Mouse (Mus musculus) lung, embryonic 14.5 days (tissue): ENCODE measurements at regions not wholly inside any gene's neighbourhood (a gene's known extent, or its start where the extent isn't known, plus 50 kb on each side); places are given as distances from the start of the nearest gene placed in this dataset.

Experiments
- ATAC-seq: fragments of 200-750 bp; cut with Nextera tagmentation; 2 replicates; pipeline ENCODE4 v1.8.0; 2017; ENCODE audit warnings: mild to moderate bottlenecking, moderate TSS enrichment, moderate library complexity; ENCODE audit not compliant: insufficient read depth
- DNase-seq: peaks from one replicate; pipeline ENCODE4 v3.0.0-alpha.2; 2015
- H3K27ac ChIP-seq: fragments of 300-500 bp; sonication (generic); 2 replicates; pipeline ENCODE4 v1.5.1; 2014; ENCODE audit warnings: low read depth, mild to moderate bottlenecking, moderate library complexity
- H3K27me3 ChIP-seq: fragments of 300-500 bp; sonication (generic); 2 replicates; pipeline ENCODE4 v1.6.1; 2014; ENCODE audit warnings: low read length, control low read depth; ENCODE audit not compliant: insufficient read depth
- H3K36me3 ChIP-seq: fragments of 300-500 bp; sonication (generic); 2 replicates; pipeline ENCODE4 v1.6.1; 2014; ENCODE audit warnings: control low read depth; ENCODE audit not compliant: insufficient read depth
- H3K4me1 ChIP-seq: fragments of 300-500 bp; sonication (generic); 2 replicates; pipeline ENCODE4 v1.6.1; 2014; ENCODE audit warnings: antibody characterized with exemption, control low read depth; ENCODE audit not compliant: insufficient read depth
- H3K4me2 ChIP-seq: fragments of 300-500 bp; sonication (generic); 2 replicates; pipeline ENCODE4 v1.6.1; 2014; ENCODE audit warnings: mild to moderate bottlenecking
- H3K4me3 ChIP-seq: fragments of 300-500 bp; sonication (generic); 2 replicates; pipeline ENCODE4 v1.5.1; 2014; ENCODE audit warnings: low read depth, low read length
- H3K9ac ChIP-seq: fragments of 300-500 bp; sonication (generic); 2 replicates; pipeline ENCODE4 v1.6.1; 2014
- H3K9me3 ChIP-seq: fragments of 300-500 bp; sonication (generic); 2 replicates; pipeline ENCODE4 v1.6.1; 2016; ENCODE audit warnings: low read depth, low read length, control low read depth
- CTCF ChIP-seq: IDR thresholded peaks from 2 replicates; pipeline ENCODE4 v1.5.1; 2016; ENCODE audit warnings: antibody characterized with exemption, low read depth
- WGBS: fragments of 180-500 bp; shearing (Covaris S2); extraction: QIAGEN DNeasy Blood & Tissue Kit; methylation state at CpG from one replicate; pipeline ENCODE4 v1.1.7; 2014; 5-methylcytosine and 5-hydroxymethylcytosine counted together

DNA sequence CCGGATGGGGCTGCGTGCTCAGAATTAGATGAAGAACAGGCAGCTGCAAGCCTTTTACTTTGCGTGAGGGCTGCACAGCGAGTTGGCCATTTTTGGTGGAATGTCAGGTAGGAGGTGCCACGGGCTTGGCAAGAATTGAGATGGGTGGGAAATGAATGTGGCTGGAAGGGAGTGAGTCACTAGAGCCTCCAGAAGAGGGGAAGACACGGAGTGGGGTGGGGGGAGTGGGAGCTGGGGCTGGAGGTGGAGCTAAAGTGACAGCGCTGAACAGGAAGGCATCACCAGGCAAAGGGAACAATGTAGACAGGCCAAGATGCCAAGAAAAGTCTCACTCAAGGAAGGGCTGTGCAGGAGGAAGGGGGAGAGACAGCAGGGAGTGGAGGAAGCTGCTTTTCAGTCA is 121.4 kb upstream of the Zc3h12a start:
- Histone ChIP-seq H3K27me3 (no peaks in the 10 kb centered on the region), H3K27ac (no peak overlapping the region), H3K9me3 (no peaks in the 10 kb centered on the region), H3K4me2 (no peak overlapping the region), H3K4me1 (no peaks in the 10 kb centered on the region), H3K9ac (no peak overlapping the region), H3K4me3 (no peak overlapping the region), H3K36me3 (no peaks in the 10 kb centered on the region)
- WGBS = 64% methylated on average over 7 of the region's 7 CpGs
- TF ChIP-seq CTCF = no peak
- ATAC-seq (no peak), DNase-seq (no peak)

DNA sequence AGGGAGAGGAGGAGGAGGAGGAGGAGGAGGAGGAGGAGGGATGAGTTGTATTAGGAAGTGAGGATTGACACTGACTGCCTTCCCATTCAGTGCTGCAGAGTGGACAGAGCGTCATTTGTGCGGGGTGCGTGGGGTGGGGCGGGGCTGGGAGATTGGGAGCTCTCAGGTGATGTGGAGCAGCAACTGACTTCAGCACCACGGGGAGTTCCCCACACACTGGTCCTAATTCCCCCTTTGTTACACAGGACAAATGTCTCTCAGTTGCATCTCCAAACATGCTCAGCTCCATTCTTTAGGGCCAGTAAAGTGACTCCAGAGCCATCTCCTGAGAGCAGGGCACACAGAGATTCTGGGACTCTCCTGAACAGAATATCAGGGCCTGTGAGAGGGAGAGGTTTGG is 118.5 kb upstream of the Zc3h12a start:
- no peak overlapping the region for H3K4me2 ChIP-seq
- ATAC-seq = no peak
- H3K27me3 ChIP-seq = no peaks in the 10 kb centered on the region
- no peak overlapping the region for H3K27ac ChIP-seq
- H3K9me3 ChIP-seq = no peaks in the 10 kb centered on the region
- no peak overlapping the region for H3K9ac ChIP-seq
- DNase-seq = peak; percentile 23
- H3K4me1 ChIP-seq = no peaks in the 10 kb centered on the region
- WGBS = 7% methylated on average over 5 of the region's 5 CpGs
- H3K4me3 ChIP-seq = no peak overlapping the region
- TF ChIP-seq CTCF = no peak
- no peaks in the 10 kb centered on the region for H3K36me3 ChIP-seq

DNA sequence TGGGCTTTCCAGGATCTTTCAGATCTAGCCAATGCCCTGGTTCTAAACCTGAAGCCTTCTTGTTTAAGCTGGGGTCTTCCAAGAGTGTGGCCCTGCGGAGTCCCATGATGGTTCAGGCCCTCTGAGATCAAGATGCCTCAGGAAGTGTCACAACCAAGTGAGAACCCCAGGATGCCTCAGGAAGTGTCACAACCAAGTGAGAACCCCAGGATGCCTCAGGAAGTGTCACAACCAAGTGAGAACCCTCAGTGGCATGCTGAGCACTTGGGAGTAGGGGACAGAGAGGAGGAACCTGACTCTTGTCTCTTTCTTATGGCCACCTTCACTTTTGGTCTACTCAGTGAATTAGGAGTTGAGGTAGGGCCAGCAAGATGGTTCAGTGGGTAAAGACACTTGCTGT is 114.9 kb upstream of the Zc3h12a start:
- Histone ChIP-seq H3K4me3 (no peak overlapping the region), H3K9me3 (no peaks in the 10 kb centered on the region), H3K27me3 (no peaks in the 10 kb centered on the region), H3K27ac (no peak overlapping the region), H3K36me3 (no peaks in the 10 kb centered on the region), H3K4me2 (no peak overlapping the region), H3K4me1 (no peaks in the 10 kb centered on the region), H3K9ac (no peak overlapping the region)
- TF ChIP-seq CTCF = no peak
- whole genome bisulfite sequencing = 18% methylated on average over 1 of the region's 1 CpGs
- ATAC-seq = no peak
- DNase-seq = no peak

DNA sequence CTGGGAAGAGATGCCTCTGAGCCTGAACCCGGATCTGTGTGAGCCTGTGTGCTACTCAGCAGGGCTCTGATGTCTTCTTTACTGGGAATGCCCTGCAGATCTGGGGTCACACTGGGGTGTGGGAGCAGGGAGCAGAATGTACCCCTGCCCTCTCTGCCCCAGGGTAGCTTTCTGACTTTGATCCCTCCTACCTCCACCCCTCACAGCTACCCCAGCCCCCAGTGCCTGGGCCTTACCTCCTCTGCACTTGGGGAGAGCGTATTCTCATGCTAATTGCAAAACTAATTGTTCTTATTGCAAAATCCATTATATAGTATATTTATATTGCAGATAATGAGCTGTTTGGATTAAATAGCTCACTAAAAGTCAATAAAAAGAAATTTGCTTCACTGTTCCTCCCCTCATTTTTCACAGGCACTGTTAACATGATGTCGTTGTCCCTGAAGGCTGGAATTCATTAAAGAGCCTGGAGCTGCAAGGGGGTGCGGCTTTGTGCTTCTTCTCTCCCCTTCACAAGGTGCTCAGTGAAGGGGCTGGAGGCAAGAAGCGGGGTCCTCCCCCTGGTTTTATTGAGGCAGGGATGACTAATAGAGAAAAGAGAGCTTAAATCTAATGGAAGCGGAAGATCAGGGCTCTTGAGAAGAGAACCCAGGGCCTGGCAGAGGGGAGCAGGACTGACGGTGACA is 114.1 kb upstream of the Zc3h12a start:
- Histone ChIP-seq H3K27me3 (no peaks in the 10 kb centered on the region), H3K4me3 (no peak overlapping the region), H3K4me1 (no peaks in the 10 kb centered on the region), H3K4me2 (no peak overlapping the region), H3K27ac (no peak overlapping the region), H3K9ac (no peak overlapping the region), H3K9me3 (no peaks in the 10 kb centered on the region), H3K36me3 (no peaks in the 10 kb centered on the region)
- DNase-seq = no peak
- no peak for ATAC-seq
- WGBS = 22% methylated on average over 7 of the region's 7 CpGs
- TF ChIP-seq CTCF = no peak

DNA sequence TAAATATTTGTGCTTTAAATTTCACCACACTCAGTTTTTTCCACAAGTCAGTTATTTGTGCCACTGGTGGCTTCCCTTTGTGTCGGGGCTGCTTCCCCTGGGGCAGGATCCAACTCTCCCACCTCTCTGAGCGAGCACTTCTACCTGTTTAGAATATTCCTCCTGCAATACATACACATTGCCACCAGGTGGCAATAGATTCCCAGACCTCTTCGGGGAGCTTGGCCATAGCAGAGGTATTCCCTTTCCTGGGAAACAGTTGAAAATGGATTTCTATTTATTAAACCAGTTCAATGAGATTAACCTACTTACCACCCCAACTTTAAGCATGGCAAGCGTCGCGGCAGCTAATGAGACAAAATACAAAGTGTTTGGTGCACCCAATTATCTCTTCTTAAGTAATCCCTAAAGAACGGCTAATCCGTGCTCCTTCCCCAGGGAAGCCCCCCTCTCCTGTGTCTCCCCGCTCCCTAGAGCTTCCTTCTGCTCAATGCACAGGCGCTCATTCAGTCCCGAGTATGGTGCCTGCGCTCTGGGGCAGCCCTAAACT is 104.1 kb upstream of the Zc3h12a start:
- Histone ChIP-seq H3K4me1 (no peaks in the 10 kb centered on the region), H3K27me3 (no peaks in the 10 kb centered on the region), H3K4me2 (no peak overlapping the region), H3K36me3 (no peaks in the 10 kb centered on the region), H3K27ac (no peak overlapping the region), H3K9ac (no peak overlapping the region), H3K4me3 (no peak overlapping the region), H3K9me3 (no peaks in the 10 kb centered on the region)
- TF ChIP-seq CTCF = peak; percentile 70
- WGBS = 22% methylated on average over 12 of the region's 12 CpGs
- ATAC-seq = no peak
- peak; percentile 57 for DNase-seq

DNA sequence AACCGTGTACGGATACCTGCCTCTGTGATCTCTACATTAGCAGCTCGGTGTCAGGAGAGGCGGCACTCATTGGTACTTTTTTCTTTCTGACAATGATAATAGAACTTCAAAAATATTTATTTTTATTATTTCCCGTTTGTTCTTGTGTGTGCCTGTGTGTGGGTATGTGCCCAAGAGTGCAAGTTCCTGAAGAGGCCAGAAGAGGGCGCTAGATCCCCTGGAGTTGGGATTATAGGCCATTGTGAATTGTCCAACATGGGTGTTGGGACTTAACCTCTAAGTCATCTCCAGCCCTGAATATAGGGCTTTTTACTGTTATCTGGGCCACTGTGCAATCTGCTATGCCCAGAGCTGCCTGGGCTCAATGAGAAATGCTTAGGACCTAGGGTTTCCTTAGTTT is 99.6 kb upstream of the Zc3h12a start:
- Histone ChIP-seq H3K9me3 (no peaks in the 10 kb centered on the region), H3K4me1 (no peaks in the 10 kb centered on the region), H3K27ac (no peak overlapping the region), H3K4me2 (no peak overlapping the region), H3K9ac (no peak overlapping the region), H3K4me3 (no peak overlapping the region), H3K36me3 (no peaks in the 10 kb centered on the region), H3K27me3 (no peaks in the 10 kb centered on the region)
- DNase-seq = no peak
- 89% methylated on average over 6 of the region's 6 CpGs for WGBS
- no peak for TF ChIP-seq CTCF
- no peak for ATAC-seq

DNA sequence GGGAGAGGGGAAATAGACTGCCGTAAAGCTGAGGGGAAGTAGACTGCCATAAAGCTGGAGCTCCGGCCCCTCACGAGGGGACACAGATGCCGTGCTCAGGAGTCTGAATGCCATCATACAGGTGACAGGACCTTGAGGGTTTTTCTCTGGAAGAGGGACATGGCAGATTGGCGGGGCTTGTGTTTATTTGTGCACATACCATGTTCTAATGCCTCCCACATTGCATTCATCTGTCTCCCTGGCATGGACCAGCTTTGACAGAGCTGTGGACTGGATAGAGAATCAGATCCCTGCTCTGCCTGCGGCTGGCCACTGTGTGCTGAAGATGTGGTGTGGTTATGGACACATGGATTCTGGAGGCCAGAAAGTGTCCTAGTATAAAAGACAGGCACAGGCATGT is 95.3 kb upstream of the Zc3h12a start:
- 62% methylated on average over 6 of the region's 6 CpGs for WGBS

More for the DNA sequence above, 95.3 kb upstream of the Zc3h12a start:
- DNase-seq (no peak), ATAC-seq (no peak)
- no peak for TF ChIP-seq CTCF
- H3K27ac ChIP-seq = no peak overlapping the region
- H3K36me3 ChIP-seq = no peaks in the 10 kb centered on the region
- no peak overlapping the region for H3K4me2 ChIP-seq
- H3K27me3 ChIP-seq = no peaks in the 10 kb centered on the region
- H3K4me3 ChIP-seq = no peak overlapping the region
- no peaks in the 10 kb centered on the region for H3K9me3 ChIP-seq
- H3K4me1 ChIP-seq = no peaks in the 10 kb centered on the region
- no peak overlapping the region for H3K9ac ChIP-seq
